Mouse (Mus musculus) spleen, adult 2 months (tissue): Measurements from ENCODE around the gene Zfp362.

ENCODE experiments used
- CTCF ChIP-seq: fragments of 200-500 bp; IDR thresholded peaks from 2 replicates; pipeline ENCODE4 v1.5.1; 2011; ENCODE audit warnings: mild to moderate bottlenecking, inconsistent platforms; ENCODE audit not compliant: insufficient read depth, insufficient read length, insufficient replicate concordance; ENCODE audit errors: extremely low read depth
- POLR2A ChIP-seq: fragments of 200-500 bp; IDR thresholded peaks from 2 replicates; pipeline ENCODE4 v1.6.1; 2011; ENCODE audit warnings: low read depth, low read length, inconsistent platforms

GRCm38 (mm10) chr4:128844566-128844965 is 38.7 kb upstream of the Zfp362 start:
- TF ChIP-seq CTCF (no peak), POLR2A (no peak)
